Mouse (Mus musculus) embryonic facial prominence, embryonic 15.5 days (tissue): Measurements from ENCODE around the gene Antxr1. TPM values are rescaled to one million over a fixed set of nuclear protein-coding genes. Genes with fewer than 3 reads are reported as not detected.

Experiments
- ATAC-seq: fragments of 200-750 bp; cut with Nextera tagmentation; 2 replicates; pipeline ENCODE4 v1.8.0; 2017; ENCODE audit warnings: low read depth, moderate TSS enrichment; ENCODE audit not compliant: insufficient number of reproducible peaks, low FRiP score, low TSS enrichment
- H3K27ac ChIP-seq: fragments of 300-500 bp; sonication (generic); replicated peaks from 2 replicates; pipeline ENCODE4 v1.5.1; 2015; ENCODE audit warnings: mild to moderate bottlenecking, inconsistent platforms
- H3K27me3 ChIP-seq: fragments of 300-500 bp; sonication (generic); 2 replicates; pipeline ENCODE4 v1.6.1; 2015; ENCODE audit warnings: inconsistent platforms
- H3K36me3 ChIP-seq: fragments of 300-500 bp; sonication (generic); 2 replicates; pipeline ENCODE4 v1.6.1; 2015; ENCODE audit warnings: mild to moderate bottlenecking, inconsistent platforms
- H3K4me1 ChIP-seq: fragments of 300-500 bp; sonication (generic); 2 replicates; pipeline ENCODE4 v1.6.1; 2015; ENCODE audit warnings: inconsistent platforms
- H3K4me2 ChIP-seq: fragments of 300-500 bp; sonication (generic); replicated peaks from 2 replicates; pipeline ENCODE4 v1.6.1; 2015; ENCODE audit warnings: mild to moderate bottlenecking, inconsistent platforms
- H3K4me3 ChIP-seq: fragments of 300-500 bp; sonication (generic); replicated peaks from 2 replicates; pipeline ENCODE4 v1.5.1; 2015; ENCODE audit warnings: mild to moderate bottlenecking, inconsistent platforms
- H3K9ac ChIP-seq: fragments of 300-500 bp; sonication (generic); 2 replicates; pipeline ENCODE4 v1.6.1; 2015; ENCODE audit warnings: inconsistent platforms
- H3K9me3 ChIP-seq: fragments of 300-500 bp; sonication (generic); replicated peaks from 2 replicates; pipeline ENCODE4 v1.6.1; 2016; ENCODE audit warnings: inconsistent platforms
- WGBS: fragments of 180-500 bp; shearing (Covaris S2); methylation state at CpG from one replicate; pipeline ENCODE4 v1.1.7; 2015; 5-methylcytosine and 5-hydroxymethylcytosine counted together
- polyA plus RNA-seq: library from polyadenylated mRNA; unstranded; fragments of >200 nt; fragmentation: Nextera tagmentation; extraction: Ambion mirVana; gene quantifications from 2 replicates; pipeline ENCODE4 v1.2.1, GENCODE M21; 2015

Gene Antxr1
- polyA plus RNA-seq, 1 experiment from 2014 or later, result 20.3 TPM

DNA sequence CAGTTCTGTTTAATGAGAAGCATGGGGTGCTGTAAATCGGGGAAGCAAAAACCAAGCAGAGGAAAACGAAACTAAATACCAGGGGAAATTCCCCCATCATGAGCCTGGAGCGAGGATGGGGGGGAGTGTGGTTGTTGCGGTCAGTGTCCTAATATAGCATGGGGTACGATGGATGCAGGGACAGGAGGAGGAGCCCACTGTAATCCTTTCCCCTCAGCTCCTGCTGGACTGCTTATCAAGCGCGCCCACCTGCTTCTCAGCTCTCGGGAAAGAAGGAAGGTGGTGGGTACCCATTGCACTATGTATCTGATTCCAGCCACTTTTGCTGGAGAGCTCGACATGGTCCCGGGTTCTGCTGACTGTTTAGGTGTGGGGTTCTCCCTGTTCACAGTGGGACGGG lies 151.6 kb downstream of the Antxr1 start:
- peaks cover 60% of the 10 kb centered on the region for H3K4me1 ChIP-seq
- H3K27ac ChIP-seq, result peak overlapping the region; percentile 84
- 79% methylated on average over 11 of the region's 11 CpGs for WGBS

DNA sequence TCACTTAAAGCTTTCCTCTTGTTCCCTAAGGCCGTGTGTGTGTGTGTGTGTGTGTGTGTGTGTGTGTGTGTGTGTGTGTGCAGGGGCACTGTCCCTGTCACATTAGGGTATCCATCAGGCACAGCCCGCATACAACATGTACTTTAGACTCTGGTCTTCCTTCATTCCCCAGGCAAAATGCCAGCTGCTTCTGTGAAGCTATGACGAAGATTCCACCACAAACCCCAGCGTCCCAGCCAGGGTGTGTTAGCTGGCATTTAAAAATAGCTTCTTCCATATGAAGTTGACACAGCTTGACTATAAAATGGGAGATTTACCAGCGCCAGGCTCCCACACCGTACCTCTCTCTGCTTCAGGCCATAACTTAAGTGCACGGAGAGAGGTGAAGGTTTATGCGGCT lies 152.5 kb downstream of the Antxr1 start:
- Histone ChIP-seq H3K9me3 (no peaks in the 10 kb centered on the region), H3K4me2 (no peak overlapping the region), H3K9ac (no peak overlapping the region), H3K4me1 (peaks cover 54% of the 10 kb centered on the region), H3K4me3 (no peak overlapping the region), H3K27ac (peak overlapping the region; percentile 84), H3K27me3 (no peaks in the 10 kb centered on the region), H3K36me3 (peaks cover 47% of the 10 kb centered on the region)
- ATAC-seq, result peak; percentile 49; the same call in 1 of the 2 replicates
- WGBS, result 45% methylated on average over 8 of the region's 8 CpGs

More for the DNA sequence above, 151.6 kb downstream of the Antxr1 start:
- ATAC-seq, result no peak
- Histone ChIP-seq H3K36me3 (peaks cover 43% of the 10 kb centered on the region), H3K4me2 (no peak overlapping the region), H3K27me3 (no peaks in the 10 kb centered on the region), H3K4me3 (no peak overlapping the region), H3K9me3 (no peaks in the 10 kb centered on the region), H3K9ac (no peak overlapping the region)

DNA sequence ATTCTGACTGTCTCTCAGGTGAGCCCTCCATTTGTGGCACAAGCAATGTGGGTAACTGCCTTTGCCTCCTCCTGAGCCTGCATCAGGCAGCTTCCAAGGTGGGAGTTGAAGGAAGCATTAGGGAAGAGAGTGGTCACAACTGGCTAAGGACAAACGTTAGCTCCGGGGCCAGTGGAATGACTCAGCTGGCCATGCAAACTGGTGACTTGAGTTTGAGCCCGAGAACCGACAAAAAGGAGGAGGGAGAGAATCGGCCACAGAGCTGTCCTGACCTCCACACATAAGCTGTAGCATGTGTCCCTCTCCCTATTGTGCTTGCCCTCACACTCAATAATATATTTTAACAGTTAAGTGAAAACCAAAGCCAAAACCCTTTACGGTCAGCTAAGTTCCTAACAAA lies 152.9 kb downstream of the Antxr1 start:
- Histone ChIP-seq H3K27me3 (no peaks in the 10 kb centered on the region), H3K27ac (peak overlapping the region; percentile 61), H3K9ac (no peak overlapping the region), H3K36me3 (peaks cover 47% of the 10 kb centered on the region), H3K4me2 (no peak overlapping the region), H3K9me3 (no peaks in the 10 kb centered on the region), H3K4me3 (no peak overlapping the region), H3K4me1 (peaks cover 50% of the 10 kb centered on the region)
- 73% methylated on average over 6 of the region's 6 CpGs for WGBS
- no peak for ATAC-seq

DNA sequence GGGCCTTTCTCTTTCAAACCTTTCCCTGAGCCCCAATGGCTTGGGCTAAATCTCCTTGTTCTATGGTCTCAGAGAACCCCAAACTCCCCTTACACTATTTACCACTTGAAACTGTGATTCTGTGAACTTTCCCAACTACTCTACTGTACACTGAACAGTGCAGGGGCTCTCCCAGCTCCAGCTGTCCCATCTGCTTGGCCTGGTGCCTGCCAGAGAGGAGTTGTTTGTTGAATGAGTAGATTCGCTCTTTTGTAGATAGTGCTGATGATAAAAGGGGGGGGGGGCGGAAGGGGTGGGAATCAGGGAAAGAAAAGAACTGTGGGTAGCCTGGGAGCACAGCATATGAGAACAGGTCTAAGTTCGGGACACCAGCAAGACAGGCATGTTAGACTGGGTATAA lies 164.2 kb downstream of the Antxr1 start:
- no peak overlapping the region for H3K9ac ChIP-seq
- H3K4me1 ChIP-seq, result no peaks in the 10 kb centered on the region
- H3K4me3 ChIP-seq, result no peak overlapping the region
- no peaks in the 10 kb centered on the region for H3K9me3 ChIP-seq
- peaks cover 78% of the 10 kb centered on the region for H3K36me3 ChIP-seq
- no peaks in the 10 kb centered on the region for H3K27me3 ChIP-seq
- no peak overlapping the region for H3K4me2 ChIP-seq
- ATAC-seq, result no peak
- WGBS, result 77% methylated on average over 3 of the region's 3 CpGs
- H3K27ac ChIP-seq, result no peak overlapping the region

DNA sequence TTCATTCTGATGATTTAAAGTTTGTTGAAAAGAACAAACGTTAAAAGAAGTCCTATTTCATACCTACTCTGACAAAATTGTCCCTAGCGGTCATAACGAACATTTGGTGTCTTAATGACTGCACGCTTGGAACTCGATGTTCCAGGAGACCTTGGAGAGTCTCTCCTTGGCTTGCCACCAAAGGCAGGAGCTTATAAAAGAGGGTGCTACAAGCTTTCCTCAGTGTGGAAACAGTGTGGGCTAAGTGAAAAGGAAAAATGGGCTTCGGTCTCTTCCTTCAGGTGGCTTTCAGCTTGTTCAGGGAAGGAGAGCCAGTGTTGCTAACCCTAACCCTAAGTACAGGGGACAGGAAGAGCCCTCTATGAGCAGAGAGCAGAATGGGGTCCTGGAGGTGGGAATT lies 164.7 kb downstream of the Antxr1 start:
- WGBS, result 91% methylated on average over 6 of the region's 6 CpGs
- Histone ChIP-seq H3K4me2 (no peak overlapping the region), H3K36me3 (peaks cover 73% of the 10 kb centered on the region), H3K27me3 (no peaks in the 10 kb centered on the region), H3K4me3 (no peak overlapping the region), H3K4me1 (no peaks in the 10 kb centered on the region), H3K9me3 (no peaks in the 10 kb centered on the region), H3K9ac (no peak overlapping the region), H3K27ac (no peak overlapping the region)
- ATAC-seq, result no peak

DNA sequence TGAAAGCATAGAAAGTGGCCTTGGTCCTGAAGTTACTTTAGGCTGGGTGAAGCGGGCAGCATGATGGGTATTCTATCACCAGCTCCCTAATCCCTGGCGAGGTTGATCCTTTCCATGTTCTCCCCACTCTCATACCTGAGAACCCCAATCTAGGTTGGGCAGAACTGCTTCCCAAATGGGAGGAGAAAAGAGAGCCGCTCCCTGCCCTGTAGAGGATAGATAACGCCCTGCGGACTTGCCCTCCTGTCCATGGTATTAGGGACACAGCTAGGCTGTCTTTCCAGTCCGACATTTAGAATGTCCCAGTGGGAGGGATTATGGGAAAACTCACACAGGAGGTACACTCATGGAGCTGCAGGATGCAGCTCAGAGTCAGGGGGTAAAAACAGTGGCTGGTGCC lies 165.3 kb downstream of the Antxr1 start:
- no peak for ATAC-seq
- no peak overlapping the region for H3K4me3 ChIP-seq
- peaks cover 71% of the 10 kb centered on the region for H3K36me3 ChIP-seq
- no peaks in the 10 kb centered on the region for H3K9me3 ChIP-seq
- H3K27me3 ChIP-seq, result no peaks in the 10 kb centered on the region
- 87% methylated on average over 6 of the region's 6 CpGs for WGBS
- H3K4me2 ChIP-seq, result no peak overlapping the region
- no peak overlapping the region for H3K27ac ChIP-seq
- no peaks in the 10 kb centered on the region for H3K4me1 ChIP-seq
- H3K9ac ChIP-seq, result no peak overlapping the region

DNA sequence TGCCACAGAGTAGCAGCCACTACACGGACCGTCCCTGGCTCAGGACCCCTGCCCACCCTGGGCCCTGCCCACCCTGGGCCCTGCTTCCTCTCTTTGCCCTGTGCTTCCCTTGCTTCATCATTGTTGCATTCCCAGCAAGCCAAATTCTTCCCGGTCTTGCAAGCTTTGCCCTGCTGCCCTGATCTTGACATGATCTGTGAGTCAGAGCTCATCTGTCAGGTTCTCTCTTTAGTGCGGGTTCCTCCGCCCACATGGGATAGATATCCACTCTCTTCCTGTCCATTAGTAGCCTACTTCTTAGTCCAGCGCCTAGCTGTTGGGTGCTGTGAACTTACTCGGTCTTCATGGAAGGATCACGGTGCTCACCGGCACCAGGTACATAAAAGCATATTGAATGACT lies 167.6 kb downstream of the Antxr1 start:
- peaks cover 70% of the 10 kb centered on the region for H3K36me3 ChIP-seq
- no peak overlapping the region for H3K9ac ChIP-seq
- no peak for ATAC-seq
- WGBS, result 88% methylated on average over 9 of the region's 9 CpGs
- H3K4me2 ChIP-seq, result no peak overlapping the region
- H3K27ac ChIP-seq, result no peak overlapping the region
- H3K27me3 ChIP-seq, result no peaks in the 10 kb centered on the region
- no peaks in the 10 kb centered on the region; the same call in 1 of the 2 replicates for H3K4me1 ChIP-seq
- H3K4me3 ChIP-seq, result no peak overlapping the region
- no peaks in the 10 kb centered on the region for H3K9me3 ChIP-seq

DNA sequence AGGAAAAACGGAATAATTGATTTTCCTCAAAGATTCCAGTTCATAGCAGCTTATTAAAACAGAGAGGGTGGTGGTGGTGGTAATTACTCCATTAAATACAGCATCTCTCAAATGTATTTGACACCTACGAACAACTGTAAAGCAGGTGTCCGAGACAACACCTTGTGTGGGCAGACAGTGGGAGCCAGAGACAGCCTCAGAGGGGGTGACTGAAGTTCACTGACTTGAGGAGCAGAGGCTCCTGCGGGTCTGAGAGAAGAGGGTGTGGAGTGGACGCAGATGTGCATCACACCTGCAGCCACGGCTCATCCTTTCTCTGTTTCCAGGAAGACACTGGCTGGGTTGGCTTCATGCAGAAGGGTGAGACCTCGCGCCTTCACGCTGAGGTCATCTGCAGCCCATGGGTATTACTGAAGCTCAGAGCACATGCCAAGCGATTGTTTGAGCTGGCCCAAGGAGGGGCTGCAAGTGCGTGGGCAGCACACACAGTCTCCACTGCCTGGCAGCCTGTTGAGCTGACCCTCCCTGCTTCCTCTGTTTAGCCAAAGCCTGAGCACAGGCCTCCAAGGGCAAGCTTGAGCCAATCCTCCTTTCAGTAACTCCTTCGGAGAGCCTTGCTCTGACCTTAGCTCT lies 168.8 kb downstream of the Antxr1 start:
- Histone ChIP-seq H3K27ac (no peak overlapping the region), H3K4me3 (no peak overlapping the region), H3K9me3 (no peaks in the 10 kb centered on the region), H3K27me3 (no peaks in the 10 kb centered on the region), H3K4me1 (peaks cover 5% of the 10 kb centered on the region), H3K4me2 (no peak overlapping the region), H3K9ac (no peak overlapping the region), H3K36me3 (peaks cover 66% of the 10 kb centered on the region)
- 78% methylated on average over 12 of the region's 12 CpGs for WGBS
- ATAC-seq, result no peak

DNA sequence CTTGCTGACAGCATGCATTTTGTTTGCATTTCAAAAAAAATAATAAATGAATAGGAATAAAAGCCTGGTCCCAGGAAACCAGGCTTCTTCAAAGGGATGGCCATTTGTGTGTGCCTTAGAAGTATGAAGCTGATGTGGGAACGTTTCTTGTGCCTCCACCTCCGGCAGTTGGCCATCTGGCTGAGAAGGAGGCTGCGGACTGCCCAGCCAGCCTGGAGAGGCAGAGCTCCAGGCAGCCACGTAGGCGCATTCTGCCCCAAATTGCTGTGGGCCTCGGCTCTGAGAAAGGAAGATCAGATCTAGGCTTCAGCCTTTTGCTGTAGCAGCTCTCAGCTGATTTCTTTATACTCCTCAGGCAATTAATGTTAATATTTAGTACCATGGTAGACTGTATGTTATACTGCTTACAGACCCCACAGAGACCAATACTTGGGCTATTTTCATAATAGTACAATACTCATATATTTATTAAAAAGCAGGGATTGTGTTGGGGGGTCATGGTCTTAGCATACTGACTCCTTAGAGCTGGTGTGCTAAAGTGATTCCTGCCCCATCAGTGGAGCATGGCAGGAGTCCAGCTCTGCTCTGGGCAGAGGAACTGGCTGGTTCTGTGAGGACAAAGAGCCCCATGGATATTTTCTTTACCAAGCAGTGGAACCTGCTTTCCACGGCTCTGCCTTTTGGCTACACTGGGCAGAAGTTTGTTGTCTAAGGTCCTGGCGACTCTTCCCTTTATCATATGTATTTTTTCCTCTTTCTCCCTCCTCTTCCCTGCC lies 169.9 kb downstream of the Antxr1 start:
- ATAC-seq, result no peak
- no peak overlapping the region for H3K4me3 ChIP-seq
- H3K4me2 ChIP-seq, result no peak overlapping the region
- no peaks in the 10 kb centered on the region for H3K9me3 ChIP-seq
- peaks cover 59% of the 10 kb centered on the region for H3K36me3 ChIP-seq
- peaks cover 14% of the 10 kb centered on the region for H3K4me1 ChIP-seq
- H3K27ac ChIP-seq, result peak overlapping the region; percentile 58; the same call in 1 of the 2 replicates
- H3K9ac ChIP-seq, result no peak overlapping the region
- 68% methylated on average over 8 of the region's 8 CpGs for WGBS
- H3K27me3 ChIP-seq, result no peaks in the 10 kb centered on the region

DNA sequence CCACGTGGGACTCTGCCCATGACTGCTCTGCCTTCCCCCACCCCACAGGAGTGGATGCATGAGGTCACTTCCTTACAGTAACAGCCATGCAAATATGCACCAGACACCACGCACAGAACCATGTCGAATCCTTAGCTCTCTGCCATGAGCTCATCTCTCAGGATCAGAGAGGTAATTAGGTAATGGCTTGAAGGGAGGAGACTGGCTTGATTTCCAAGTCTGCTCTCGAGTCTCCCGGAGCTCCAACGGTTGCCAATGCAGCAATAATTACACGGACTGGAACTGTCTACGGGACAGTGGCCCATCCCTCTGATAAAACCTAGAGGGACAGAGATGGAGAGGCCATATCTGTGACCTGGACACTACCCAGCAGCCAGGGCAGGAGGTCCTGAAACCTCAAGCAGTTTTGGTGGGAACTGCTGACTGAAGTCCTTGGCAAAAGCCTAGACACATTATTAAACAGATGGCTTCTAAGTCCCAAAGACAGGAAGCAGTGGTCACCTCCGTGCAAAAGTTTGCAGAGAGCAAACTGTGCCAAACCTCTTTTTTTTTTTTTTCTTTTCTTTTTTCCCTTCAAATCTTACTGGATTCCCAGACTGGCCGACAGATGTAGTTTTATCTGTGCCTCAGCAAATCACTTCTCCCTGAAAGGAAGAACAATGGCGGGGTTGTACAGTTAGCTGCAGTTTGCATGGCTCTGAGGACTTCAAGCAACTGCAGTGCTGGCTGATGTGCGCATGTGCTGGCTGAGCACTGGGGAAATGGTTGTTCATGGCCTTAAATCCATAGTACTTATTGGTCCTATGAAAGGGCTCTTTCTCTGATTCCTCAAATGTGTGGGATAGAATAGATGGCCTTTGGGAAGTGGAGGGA lies 174.0 kb downstream of the Antxr1 start:
- Histone ChIP-seq H3K4me1 (peaks cover 40% of the 10 kb centered on the region), H3K27me3 (no peaks in the 10 kb centered on the region), H3K36me3 (peaks cover 43% of the 10 kb centered on the region), H3K27ac (peak overlapping the region; percentile 65), H3K9me3 (no peaks in the 10 kb centered on the region), H3K9ac (no peak overlapping the region), H3K4me2 (no peak overlapping the region), H3K4me3 (no peak overlapping the region)
- WGBS, result 36% methylated on average over 12 of the region's 12 CpGs
- peak; percentile 92 for ATAC-seq

DNA sequence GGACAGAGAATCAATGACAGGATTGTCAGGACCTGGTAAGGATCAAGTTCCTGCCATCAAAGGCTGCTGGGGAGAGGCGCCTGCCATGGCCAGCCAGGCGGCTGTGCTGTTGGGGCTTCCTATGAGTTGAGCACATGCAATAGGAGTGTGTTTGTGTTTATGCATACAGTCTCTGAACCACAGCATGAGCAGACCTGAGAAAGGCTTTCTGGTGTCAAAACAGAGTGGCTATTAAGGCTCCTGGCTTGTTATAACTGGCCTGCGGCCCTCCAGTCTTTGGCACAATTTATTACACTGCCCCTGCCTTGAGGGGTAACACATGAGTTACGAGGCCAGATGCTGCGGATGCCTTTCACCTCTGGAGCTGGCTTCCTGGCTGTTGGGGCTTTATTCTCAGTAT lies 175.4 kb downstream of the Antxr1 start:
- Histone ChIP-seq H3K27me3 (no peaks in the 10 kb centered on the region), H3K27ac (0 out of 2 replicates have a peak overlapping the region, but pooled peaks have one; percentile 28), H3K36me3 (peaks cover 39% of the 10 kb centered on the region), H3K4me2 (no peak overlapping the region), H3K9ac (no peak overlapping the region), H3K9me3 (no peaks in the 10 kb centered on the region), H3K4me1 (peaks cover 40% of the 10 kb centered on the region), H3K4me3 (no peak overlapping the region)
- 80% methylated on average over 5 of the region's 5 CpGs for WGBS
- no peak for ATAC-seq
